Mouse (Mus musculus): ENCODE measurements around the gene Pskh1.

DNA sequence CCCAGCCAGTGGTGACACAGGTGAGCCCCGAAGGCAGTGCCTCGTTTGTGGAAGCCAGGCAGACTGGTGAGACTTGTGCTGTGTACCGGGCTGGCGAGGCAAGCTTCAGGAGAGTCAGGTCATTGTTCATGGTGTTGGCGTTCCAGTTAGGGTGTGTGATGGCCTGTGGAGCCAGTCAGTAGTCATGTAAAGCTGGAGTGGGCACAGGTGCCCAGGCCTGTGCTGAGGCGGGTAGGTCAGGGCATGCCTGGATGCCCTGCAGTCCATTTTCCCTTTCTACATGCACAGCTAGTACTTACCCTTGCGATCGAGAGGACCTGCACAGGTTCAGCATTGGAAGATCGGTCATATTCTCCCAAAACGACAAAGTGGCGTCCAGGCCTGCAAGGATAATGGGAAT lies 32.3 kb downstream of the Pskh1 start:
- TF ChIP-seq CTCF (IDR thresholded peaks at IDR 0.05 in 2 of 3, conservative IDR thresholded peaks at IDR 0.05 in 1 of 3; ENCODE audit: control insufficient read depth in 1 of 3, insufficient read depth in 1 of 3, low read depth in 2 of 3, low read length in 3 of 3, poor library complexity in 1 of 3, severe bottlenecking in 1 of 3) (no peak), E2F4 (IDR thresholded peaks at IDR 0.05; ENCODE audit: borderline replicate concordance, low read depth, low read length) (no peak), POLR2A (IDR thresholded peaks at IDR 0.05; ENCODE audit: control insufficient read depth in 1 of 2, insufficient read depth in 1 of 2, low read depth in 1 of 2, low read length in 2 of 2, poor library complexity in 1 of 2) (no peak), ZNF384 (IDR thresholded peaks at IDR 0.05; ENCODE audit: low read depth, low read length) (no peak), USF1 (IDR thresholded peaks at IDR 0.05; ENCODE audit: low read depth, low read length) (no peak), ELF1 (IDR thresholded peaks at IDR 0.05; ENCODE audit: low read depth, low read length) (no peak)

Data from MEL (cell line).